Mouse (Mus musculus) ovary, adult 18-20 months (tissue): Measurements from ENCODE around the gene Dolpp1.
A peak's percentile ranks its signal among the peaks of the same experiment; 100 is the strongest.

ENCODE experiments used
- DNase-seq: peaks from one replicate; pipeline ENCODE4 v3.0.0; 2022; ENCODE audit warnings: low spot score, mixed read lengths

Gene Dolpp1

GRCm38 (mm10) chr2:30392114-30392576, at the start of gene Dolpp1:
Dolpp1 (plus strand) TSS chr2:30392254.
- peak; percentile 97 for DNase-seq

- no peak for DNase-seq
These were observed 49.5 kb upstream of the Dolpp1 start for GRCm38 (mm10) chr2:30342544-30342943.

DNA sequence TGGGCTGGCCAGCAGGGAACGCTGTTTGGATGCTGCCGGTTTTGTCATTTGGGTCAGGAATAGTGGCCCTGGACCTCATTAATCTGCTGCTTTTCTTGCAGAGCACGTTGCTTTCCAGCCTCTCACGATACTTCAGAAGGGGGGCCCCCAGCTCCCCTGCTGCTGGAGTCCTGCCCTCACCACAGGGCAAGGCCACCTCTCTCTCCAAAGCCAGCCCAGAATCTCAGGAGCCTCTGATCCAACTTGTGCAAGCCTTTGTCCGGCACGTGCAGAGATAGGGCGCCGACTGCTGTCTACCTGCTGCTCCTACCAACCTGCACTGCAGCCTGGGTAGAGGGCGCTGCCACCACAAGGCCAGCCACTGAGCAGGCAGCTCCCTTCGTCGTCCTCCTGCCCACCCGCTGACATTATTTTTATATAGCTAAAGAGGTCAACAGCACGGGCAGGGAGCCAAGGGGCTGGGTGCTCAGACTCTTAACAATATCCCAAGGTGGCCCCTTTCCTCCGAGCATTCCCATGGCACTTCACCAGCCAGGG, 48.4 kb upstream of the Dolpp1 start:
- DNase-seq, result peak; percentile 53

DNA sequence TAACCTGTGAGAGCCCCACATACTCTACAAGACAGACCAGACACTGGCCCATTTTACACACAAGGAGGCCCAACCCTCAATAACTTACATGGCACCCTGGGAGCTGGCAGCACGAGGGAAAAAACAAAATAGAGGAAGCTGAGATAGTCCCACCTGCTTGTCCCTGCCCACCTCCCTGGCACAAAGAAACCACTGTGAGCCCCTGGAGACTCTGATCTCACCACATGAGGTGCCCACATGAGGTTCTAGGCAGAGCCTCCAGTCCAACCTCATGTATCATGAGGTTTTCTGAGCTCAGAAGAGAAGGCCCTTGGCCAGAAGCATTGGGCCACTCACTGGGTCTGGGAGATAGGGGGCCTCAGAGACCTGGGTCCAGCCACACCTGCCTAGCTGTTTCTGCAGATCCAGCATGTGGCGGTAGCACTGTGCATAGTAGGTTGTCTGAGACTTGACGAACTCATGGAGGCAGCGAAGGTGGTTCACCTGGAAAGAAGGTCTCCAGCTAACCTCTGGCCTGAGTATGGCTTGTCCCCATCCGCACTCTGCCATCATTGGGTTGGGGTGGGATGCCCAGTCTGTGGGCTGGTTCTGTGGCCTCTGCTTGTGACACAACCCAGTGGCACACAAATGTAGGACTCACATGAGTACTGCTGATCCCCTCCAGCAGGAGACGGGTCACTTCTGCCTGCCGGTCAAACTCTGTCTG, 45.9 kb upstream of the Dolpp1 start:
- no peak for DNase-seq

DNA sequence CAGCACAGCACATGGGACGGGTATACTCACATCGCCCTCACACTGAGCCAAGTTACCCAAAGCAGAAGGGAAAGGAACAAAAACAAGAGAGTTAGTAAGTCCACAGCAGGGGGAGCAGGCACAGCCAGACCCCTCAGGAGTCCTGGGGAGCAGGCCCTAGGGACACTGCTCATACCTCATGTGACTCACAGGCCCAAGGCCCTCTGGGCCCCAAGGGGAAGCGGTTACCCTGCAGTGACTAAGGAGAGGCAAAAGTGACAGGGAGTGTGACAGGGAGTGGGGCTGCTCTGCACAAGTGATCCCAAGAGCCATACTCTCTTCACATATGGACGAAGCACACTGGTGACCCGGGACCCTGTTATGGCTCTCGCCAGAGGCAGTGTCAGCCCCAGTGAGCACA, 42.9 kb upstream of the Dolpp1 start:
- no peak for DNase-seq

GRCm38 (mm10) chr2:30351149-30351548, 40.9 kb upstream of the Dolpp1 start:
- no peak for DNase-seq

DNA sequence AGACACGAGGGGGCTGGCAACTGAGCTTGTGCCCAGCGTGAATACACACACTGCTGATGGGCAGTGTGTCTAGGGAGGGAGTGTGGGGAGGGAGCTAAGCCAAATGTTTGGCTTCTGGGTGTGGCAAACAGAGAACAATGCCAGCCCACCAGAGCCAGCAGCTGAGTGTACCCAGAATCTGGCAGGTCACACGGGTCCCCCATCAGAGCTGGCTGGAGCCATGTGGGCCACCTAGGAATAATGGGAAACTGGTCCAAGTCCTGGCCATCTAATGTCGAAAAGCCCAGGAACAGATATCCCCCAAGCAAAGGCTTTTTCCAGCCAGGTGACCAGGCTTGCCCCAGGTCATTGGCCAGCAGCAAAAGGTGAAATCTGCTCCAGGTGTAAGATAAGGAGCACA, 36.2 kb upstream of the Dolpp1 start:
- DNase-seq, result no peak

- DNase-seq, result no peak
These were observed 35.8 kb upstream of the Dolpp1 start for GRCm38 (mm10) chr2:30356266-30356665.

GRCm38 (mm10) chr2:30356906-30357305, 35.1 kb upstream of the Dolpp1 start:
- DNase-seq, result no peak

DNA sequence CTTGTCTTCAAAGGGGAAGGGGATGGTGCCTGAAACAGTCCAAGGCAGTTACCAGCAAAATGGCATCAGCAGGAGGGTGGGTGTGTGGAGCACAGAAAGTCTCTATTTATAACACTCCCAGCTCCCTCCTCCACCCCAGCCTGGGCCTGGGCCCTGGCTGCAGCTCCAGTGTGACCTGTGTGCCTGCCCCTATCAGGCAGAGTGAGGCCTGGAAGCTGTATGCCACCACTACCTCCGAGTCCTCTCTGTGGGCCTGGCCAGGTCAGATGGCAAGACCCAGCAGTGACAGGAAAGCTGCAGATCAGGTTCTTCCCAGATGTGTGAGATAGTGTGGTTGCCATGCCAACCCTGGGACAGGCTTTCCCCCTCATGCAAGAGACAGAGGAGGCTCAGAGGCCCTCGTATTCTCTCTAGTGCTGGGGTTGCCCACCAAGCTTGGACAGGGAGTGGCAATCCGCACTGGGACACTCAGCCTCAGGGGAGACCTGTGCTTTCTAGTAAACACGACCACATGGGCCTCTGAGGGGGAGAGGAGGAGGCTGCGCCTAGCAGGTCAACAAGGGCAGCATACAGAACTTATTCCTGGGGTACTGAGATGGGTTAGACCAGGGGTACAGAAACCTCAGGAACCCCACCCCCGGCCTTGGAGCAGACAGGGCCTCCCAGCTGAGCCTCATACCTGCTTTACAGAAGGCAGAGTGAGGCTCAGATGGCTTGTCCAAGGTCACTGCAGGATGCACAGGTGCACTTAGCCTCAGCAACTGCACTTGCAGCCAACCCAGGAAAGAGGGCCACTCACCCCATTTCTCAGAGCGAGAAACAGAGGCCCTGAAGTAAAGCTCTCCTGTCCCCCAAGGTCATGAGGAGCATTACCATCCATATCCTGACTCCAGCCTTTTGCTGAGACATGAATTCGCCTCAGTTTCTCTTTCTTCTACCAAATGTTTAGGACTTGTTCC, 34.2 kb upstream of the Dolpp1 start:
- no peak for DNase-seq

DNA sequence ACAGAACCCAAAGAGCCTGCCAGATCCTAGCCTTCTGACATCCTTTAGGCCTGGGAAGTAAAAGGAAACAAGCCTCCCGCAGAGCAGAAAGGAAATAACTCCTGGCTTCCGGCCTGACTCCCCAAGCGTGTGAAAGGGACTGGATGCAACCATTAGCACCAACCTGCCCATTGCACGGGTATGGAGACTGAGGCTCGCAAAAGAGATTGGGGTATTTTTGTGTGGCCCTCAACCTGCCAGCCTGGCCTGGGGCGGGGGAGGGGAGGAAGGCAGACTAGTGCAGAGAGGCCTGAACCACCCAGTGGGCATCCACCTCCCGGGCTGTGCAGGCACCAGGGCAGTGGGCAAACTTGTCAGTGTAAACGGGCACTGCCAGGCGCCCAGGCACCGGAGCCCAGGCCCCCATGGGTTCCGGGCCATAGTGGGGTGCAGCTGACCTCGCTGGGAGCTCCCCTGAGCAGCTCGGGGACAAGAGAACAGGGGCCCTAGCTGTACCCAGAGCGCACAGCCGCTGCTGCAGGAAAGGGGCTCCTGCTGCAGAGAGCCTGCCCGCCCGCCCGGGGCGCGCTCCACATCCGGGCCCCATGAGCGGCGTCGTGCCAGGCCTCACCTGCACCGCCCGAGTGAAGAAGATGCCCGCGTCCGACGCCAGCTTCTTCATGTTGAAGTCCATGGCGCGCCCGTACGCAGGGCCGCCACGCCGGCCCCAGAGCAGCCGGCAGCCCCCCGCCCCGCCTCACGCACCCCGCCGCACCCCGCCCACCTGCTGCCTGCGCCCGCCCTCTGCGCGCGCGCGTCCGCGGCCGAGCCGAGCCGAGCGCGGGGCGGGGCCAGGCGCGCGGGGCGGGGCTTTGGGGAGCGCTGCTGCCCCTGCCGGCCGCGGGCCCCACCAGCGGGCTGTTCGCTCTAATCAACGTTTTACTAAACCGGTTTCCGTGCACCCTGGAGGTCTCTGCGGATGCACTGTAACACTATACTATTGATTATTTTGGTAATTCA, 33.2 kb upstream of the Dolpp1 start, which contains the start of gene Sh3glb2:
TSS of gene Sh3glb2 (minus strand) at position 805 of the 999 bp plus-strand sequence.
- peak; percentile 66 for DNase-seq

DNA sequence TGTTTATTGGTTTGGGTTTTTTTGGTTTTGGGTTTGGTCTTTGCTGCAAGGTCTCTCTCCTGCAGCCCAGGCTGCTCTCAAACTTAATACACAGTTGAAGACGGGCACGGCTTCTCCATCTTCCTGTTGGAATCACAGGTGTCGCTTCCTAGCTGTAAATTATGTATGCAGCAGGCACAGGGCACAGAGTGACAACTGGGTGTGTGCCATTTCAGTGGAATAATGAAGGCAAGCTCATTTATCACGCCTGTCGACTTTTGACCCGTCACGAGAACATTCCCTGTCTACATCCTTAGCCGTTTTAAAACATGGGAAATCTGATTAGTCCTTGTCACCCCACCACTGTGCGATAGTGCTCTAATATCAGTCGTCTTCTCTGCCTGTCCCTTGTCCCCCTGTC, 31.4 kb upstream of the Dolpp1 start:
- no peak for DNase-seq

DNA sequence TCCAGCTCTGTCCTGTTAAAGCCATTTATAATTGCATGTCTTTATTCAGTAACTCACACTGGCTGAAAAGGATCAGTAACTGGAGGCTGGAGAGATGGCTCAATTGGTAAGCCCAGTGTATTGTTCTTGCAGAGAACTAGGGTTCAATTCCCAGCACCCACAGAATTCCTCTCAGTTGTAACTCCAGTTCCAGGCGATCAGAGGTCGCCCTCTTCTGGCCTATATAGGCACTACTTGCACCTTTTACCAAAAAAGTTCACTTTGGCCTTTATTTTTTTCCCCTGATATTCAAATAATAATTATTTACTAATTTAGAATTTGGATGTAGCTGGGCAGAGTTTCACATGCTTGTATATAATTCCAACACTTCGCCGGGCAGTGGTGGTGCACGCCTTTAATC, 29.2 kb upstream of the Dolpp1 start:
- DNase-seq, result no peak

DNA sequence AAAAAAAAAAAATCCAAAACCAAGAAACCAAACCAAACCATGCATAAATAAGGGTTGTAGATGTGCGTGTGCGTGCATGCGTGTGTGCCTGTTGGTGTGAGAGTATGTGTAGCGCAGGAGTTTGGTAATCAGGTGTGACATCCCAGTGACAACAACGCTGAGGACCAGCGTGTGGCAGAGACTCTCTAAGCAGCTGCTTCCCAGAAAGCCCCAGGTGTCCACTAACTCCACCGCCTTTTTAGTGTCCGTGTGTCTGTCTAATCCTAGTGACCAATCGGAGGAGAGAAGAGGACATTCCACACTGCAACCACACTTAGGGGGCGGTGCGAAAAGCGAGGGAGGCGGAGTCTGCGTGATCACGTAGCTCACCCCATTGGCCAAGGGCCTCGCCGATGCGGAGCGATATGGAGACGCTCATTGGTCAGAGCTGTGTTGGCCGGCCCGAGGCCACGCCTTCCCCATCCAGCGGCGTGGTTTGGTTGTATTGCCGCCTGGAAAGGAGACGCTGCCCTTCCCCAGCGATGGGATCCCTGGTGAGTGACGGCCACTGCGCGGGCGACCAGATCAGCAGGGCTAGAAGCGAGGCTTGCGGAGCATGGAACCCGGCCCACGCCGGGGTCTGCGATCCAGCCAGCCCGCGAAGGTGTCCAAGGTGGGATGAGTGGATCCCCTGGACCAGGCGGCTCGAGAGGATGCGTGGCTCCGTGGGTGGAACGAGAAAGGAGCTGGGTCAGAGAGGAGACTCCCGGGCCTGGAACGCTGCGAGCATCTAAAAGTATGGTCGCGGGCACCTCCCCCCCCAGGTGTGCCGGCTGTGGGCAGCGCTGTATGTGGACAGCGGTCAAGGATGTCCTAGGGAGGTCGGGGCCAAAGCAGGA, 28.0 kb upstream of the Dolpp1 start, which contains the start of gene Miga2:
TSS of gene Miga2 (plus strand) at position 461 of the 878 bp plus-strand sequence.
- DNase-seq, result peak; percentile 99

- DNase-seq, result no peak
These were observed 26.6 kb upstream of the Dolpp1 start for GRCm38 (mm10) chr2:30365281-30366069.

DNA sequence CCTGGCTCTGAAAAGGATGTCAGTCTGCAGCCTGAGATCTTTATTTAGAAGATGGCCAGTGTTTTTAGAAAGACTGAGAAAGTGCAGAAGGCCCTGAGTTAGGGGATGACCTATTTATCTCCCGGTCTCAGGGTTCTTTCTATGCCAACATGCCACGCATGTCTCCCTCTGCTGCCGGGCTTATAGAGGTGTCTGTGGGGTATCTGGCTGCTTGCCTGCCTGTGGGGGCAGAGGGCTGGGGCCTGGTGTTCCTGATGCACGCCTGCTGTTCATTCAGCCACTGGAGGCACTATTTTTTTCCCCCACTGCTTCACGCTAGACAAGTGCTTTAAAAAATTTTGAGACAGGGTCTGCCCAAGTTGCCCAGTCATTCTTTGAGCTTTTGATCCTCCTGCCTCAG, 25.9 kb upstream of the Dolpp1 start:
- no peak for DNase-seq

DNA sequence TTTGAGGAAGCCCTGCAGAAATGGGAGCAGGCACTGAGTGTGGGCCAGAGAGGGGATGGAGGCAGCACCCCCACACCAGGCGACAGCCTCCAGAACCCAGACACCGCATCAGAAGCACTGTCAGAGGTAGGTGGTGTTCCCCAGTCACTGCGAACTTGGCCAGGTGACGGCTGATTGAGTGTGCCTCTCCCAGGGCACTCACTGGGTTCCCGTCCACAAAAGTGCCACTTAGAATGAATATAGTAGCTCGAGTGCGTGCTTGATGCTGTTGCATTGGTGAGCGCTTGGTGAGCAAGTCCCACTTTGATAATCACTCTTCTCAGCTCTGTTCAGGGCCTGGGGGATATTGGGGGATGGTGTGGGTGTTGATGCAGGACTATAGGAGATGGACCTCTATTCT, 20.5 kb upstream of the Dolpp1 start:
- no peak for DNase-seq

DNA sequence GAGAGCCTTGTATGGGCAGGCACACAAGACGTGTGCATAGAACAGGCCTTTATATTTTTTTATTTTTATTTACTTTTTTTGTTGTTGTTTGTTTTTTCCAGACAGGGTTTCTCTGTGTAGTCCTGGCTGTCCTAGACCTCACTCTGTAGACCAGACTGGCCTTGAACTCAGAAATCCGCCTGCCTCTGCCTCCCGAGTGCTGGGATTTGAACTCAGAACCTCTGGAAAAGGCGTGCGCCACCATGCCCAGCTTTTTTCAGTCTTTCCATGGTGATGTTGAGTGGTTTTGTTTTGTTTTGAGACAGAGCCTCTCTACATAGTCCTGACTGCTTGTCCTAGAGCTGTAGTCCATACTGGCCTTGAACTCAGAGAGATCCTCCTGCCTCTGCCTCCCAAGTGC, 19.3 kb upstream of the Dolpp1 start:
- no peak for DNase-seq

DNA sequence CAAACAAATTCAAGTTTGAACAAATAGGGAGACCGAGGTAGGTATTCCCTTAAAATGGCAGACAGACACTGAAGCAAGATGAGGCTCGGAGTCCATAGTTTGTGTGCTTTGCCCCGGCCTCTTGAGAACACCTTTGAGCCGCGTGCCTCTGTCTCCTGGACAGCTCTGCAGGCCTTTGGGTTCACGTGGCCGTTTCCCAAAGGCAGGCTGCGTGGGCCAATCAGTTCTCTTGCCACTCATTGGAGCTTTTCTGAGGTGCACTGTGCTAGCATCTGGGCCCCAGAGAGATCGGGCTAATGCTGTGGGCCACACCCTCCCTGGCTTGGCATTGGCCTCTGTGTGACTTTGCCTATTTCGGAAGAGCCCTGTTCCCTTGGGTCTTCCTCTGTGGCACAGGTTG, 16.2 kb upstream of the Dolpp1 start:
- DNase-seq, result no peak

- DNase-seq, result no peak
These were observed 14.3 kb upstream of the Dolpp1 start for GRCm38 (mm10) chr2:30377721-30378120.
